Mouse (Mus musculus): ENCODE results near the gene Prdm11. TPM values are rescaled to one million over a fixed set of nuclear protein-coding genes. Genes with fewer than 3 reads are reported as not detected.

Gene Prdm11
- polyA plus RNA-seq, 1 experiment from 2014 or later, result 1.8 TPM

DNA sequence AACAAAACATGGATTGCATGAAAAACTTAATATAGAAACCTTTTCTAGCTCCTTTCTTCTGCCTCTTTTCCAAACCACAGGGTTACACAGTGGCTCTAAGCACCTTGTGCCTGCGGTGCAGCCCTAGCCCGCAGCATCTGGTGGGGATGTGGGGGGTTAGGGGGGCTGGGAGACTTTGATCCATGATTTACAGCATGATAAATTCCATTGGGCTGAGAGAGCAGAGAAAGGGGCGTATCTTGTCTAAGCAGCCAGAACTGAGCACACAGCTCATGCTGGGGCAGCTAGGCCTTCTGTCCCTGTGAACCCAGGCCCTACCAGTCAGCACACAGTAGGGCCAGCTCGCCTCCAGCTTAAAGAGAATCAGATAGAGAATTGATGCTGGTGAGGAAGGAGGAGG lies 40.9 kb downstream of the Prdm11 start:
- WGBS, result 66% methylated on average over 4 of the region's 4 CpGs
- H3K4me3 ChIP-seq (replicated peaks; ENCODE audit: low read length), result no peak overlapping the region
- no peaks in the 10 kb centered on the region for H3K9me3 ChIP-seq (ENCODE audit: control insufficient read depth, low read length)
- ATAC-seq (ENCODE audit: low FRiP score), result no peak
- DNase-seq (ENCODE audit: low spot score), result no peak
- H3K27me3 ChIP-seq (ENCODE audit: control insufficient read depth, insufficient read depth, low read length), result no peaks in the 10 kb centered on the region
- no peak overlapping the region for H3K27ac ChIP-seq
- H3K9ac ChIP-seq, result no peak overlapping the region
- no peaks in the 10 kb centered on the region for H3K4me1 ChIP-seq (replicated peaks; ENCODE audit: control insufficient read depth, insufficient read depth, low read length)
- H3K4me2 ChIP-seq (replicated peaks), result no peak overlapping the region
- H3K36me3 ChIP-seq (replicated peaks; ENCODE audit: control insufficient read depth, insufficient read depth), result peaks cover 6% of the 10 kb centered on the region

DNA sequence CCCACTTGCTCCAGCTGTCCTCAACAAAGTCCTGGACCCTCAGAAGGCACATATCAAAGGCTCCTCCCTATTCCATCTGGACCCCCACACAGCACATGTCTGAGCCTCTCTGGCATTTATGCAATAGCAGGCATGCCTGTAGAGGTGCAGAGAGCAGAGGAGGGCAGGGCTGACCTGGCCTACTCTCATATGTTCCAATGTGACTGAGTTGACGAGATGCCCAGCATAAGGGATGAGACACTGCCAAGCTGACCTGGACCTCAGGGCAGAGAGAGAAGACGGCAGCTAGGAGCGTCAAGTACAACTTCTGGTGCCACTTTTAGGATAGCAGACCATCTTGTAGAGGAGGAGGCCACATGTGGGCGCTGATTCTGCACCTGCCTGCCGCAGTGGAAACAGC lies 54.0 kb downstream of the Prdm11 start:
- no peak for DNase-seq (ENCODE audit: low spot score)
- Histone ChIP-seq H3K27me3 (ENCODE audit: control insufficient read depth, insufficient read depth, low read length) (no peaks in the 10 kb centered on the region), H3K4me1 (replicated peaks; ENCODE audit: control insufficient read depth, insufficient read depth, low read length) (peaks cover 12% of the 10 kb centered on the region), H3K36me3 (replicated peaks; ENCODE audit: control insufficient read depth, insufficient read depth) (peaks cover 15% of the 10 kb centered on the region), H3K9ac (no peak overlapping the region), H3K4me3 (replicated peaks; ENCODE audit: low read length) (no peak overlapping the region), H3K9me3 (ENCODE audit: control insufficient read depth, low read length) (no peaks in the 10 kb centered on the region), H3K4me2 (replicated peaks) (no peak overlapping the region), H3K27ac (no peak overlapping the region)
- no peak for ATAC-seq (ENCODE audit: low FRiP score)
- 98% methylated on average over 5 of the region's 5 CpGs for WGBS

DNA sequence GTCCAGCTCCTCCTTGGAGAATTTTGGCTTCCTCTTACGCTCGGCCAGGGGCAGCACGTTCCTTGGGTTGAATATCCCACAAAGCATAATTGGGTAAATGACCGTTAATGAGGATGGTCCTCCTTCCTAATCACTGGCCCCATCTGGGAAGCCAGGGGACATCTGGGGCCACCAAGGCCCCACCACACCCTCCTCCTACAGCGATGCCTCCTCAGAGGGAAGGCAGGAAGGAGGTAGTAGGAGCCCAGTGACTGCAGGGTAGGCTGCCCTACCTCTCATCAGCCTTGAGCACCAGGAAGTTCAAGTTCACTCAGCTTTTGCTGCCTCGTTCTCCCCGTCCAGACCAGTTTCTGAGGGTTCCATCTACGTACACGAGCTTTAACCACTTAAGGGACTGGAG lies 56.4 kb downstream of the Prdm11 start:
- no peak overlapping the region for H3K4me2 ChIP-seq (replicated peaks)
- no peak for DNase-seq (ENCODE audit: low spot score)
- ATAC-seq (ENCODE audit: low FRiP score), result no peak
- H3K9me3 ChIP-seq (ENCODE audit: control insufficient read depth, low read length), result no peaks in the 10 kb centered on the region
- no peak overlapping the region for H3K4me3 ChIP-seq (replicated peaks; ENCODE audit: low read length)
- peaks cover 12% of the 10 kb centered on the region for H3K4me1 ChIP-seq (replicated peaks; ENCODE audit: control insufficient read depth, insufficient read depth, low read length)
- H3K27ac ChIP-seq, result no peak overlapping the region
- WGBS, result 86% methylated on average over 9 of the region's 9 CpGs
- H3K27me3 ChIP-seq (ENCODE audit: control insufficient read depth, insufficient read depth, low read length), result no peaks in the 10 kb centered on the region
- H3K36me3 ChIP-seq (replicated peaks; ENCODE audit: control insufficient read depth, insufficient read depth), result peaks cover 24% of the 10 kb centered on the region
- H3K9ac ChIP-seq, result no peak overlapping the region

DNA sequence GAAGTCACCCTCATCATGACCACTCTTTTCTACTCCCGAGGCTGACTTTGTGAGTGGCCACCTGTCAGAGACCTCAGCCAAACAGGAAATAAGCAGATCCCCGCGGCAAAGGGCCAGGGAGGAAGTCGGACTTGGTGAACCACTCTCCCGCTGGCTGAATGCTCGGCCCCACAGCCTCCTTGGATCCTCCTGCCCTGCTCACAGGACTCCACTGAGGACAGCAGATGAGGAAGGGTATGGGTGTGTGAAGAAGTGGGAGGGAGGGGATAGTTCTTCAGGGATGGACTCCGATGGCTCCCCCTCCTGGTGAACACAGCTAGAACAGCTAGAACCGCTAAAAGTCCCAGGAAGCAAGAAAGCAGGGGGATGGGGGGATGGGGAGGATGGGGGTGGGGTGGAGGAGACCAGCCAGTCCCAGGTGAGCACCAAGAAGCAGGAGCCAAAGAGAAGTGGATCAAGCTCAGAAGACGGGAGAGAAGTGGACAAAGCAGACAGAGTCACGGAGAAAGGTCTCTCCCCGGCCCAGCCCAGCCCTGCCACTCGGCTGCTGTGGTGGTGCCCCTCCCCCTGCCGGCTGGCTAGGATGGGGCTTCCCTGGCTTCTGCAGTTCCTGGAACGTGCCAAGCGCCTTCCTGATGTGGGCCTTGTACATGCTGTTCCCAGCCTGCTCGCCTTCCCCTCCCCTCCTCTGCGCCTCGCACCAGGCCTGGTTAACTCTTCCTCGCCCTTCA lies 57.9 kb downstream of the Prdm11 start:
- 17% methylated on average over 19 of the region's 19 CpGs for WGBS
- Histone ChIP-seq H3K27me3 (ENCODE audit: control insufficient read depth, insufficient read depth, low read length) (no peaks in the 10 kb centered on the region), H3K4me2 (replicated peaks) (peak overlapping the region; percentile 26), H3K9ac (peak overlapping the region; percentile 16; the same call in 1 of the 2 replicates), H3K27ac (peak overlapping the region; percentile 52; the same call in 1 of the 2 replicates), H3K4me1 (replicated peaks; ENCODE audit: control insufficient read depth, insufficient read depth, low read length) (peaks cover 12% of the 10 kb centered on the region), H3K4me3 (replicated peaks; ENCODE audit: low read length) (no peak overlapping the region), H3K36me3 (replicated peaks; ENCODE audit: control insufficient read depth, insufficient read depth) (peaks cover 22% of the 10 kb centered on the region), H3K9me3 (ENCODE audit: control insufficient read depth, low read length) (no peaks in the 10 kb centered on the region)
- ATAC-seq (ENCODE audit: low FRiP score), result peak; percentile 87
- peak; percentile 67 for DNase-seq (ENCODE audit: low spot score)

DNA sequence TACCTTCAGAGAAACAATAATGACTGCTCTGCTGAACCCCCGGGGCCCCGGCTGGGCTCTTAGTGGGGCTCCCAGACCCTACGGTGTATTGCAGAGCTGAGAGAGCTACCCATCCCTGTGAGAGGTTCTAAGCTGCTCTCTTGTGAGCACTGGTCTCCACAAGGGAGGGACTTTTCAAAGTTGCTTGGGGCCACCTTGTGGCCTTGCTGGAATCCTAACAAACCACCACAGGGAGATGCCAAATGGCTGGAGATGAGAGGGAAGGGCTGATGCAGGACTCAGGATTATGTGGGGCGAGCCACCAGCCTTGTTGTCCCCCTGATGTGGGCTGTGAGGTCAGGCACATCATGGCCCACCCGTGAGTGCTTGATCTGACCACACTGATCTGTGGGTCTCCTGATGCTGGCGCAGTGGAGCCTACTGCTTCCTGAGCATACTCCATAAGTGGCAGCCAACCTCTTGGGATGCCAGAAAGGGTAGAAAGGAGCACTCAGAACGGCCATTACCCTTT lies 58.8 kb downstream of the Prdm11 start:
- ATAC-seq (ENCODE audit: low FRiP score) (no peak), DNase-seq (ENCODE audit: low spot score) (no peak)
- 84% methylated on average over 7 of the region's 7 CpGs for WGBS
- H3K4me3 ChIP-seq (replicated peaks; ENCODE audit: low read length), result no peak overlapping the region
- H3K27ac ChIP-seq, result no peak overlapping the region
- H3K4me2 ChIP-seq (replicated peaks), result no peak overlapping the region
- no peak overlapping the region for H3K9ac ChIP-seq
- no peaks in the 10 kb centered on the region for H3K27me3 ChIP-seq (ENCODE audit: control insufficient read depth, insufficient read depth, low read length)
- peaks cover 12% of the 10 kb centered on the region for H3K4me1 ChIP-seq (replicated peaks; ENCODE audit: control insufficient read depth, insufficient read depth, low read length)
- peaks cover 15% of the 10 kb centered on the region; the same call in 1 of the 2 replicates for H3K36me3 ChIP-seq (replicated peaks; ENCODE audit: control insufficient read depth, insufficient read depth)
- no peaks in the 10 kb centered on the region for H3K9me3 ChIP-seq (ENCODE audit: control insufficient read depth, low read length)

DNA sequence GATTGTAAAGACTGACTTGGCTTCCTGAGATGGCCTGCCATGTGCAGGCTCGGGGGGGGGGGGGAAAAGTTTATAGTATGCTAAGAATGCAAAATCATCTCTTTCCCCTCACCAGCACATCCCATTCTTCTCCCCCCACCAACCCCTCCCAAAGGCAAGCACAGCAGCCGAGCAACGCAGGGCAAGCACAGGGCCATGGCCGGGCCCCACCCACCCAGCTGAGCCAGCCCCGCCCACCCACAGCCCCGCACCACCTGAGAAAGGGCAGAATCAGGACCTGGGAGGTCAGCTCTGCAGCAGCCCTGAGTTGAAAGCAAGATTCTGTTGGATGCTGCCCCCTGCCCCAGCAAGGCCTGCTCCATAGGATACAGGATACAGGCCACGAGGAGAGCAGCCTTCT lies 60.4 kb downstream of the Prdm11 start:
- 56% methylated on average over 7 of the region's 7 CpGs for WGBS

DNA sequence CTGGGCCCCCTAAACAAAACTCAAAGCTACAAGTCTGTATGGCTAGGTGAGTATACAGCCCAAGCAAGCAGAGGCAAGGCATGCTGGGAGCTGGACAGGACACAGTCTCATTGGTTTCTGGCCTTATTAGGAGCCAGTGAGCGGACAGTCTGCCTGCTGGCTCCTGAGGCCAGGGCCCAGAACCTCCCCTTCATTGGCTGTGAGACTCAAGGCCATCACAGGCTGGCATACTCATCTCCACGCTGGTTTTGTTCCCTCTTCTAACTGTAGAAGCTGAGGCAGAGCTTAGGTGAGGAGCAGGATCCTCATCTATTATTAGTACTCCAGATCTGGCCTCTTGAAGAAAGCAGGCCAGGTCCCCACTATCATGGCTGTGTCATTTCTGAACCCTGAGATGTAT lies 60.8 kb downstream of the Prdm11 start:
- Histone ChIP-seq H3K4me1 (replicated peaks; ENCODE audit: control insufficient read depth, insufficient read depth, low read length) (peaks cover 12% of the 10 kb centered on the region), H3K9ac (no peak overlapping the region), H3K27me3 (ENCODE audit: control insufficient read depth, insufficient read depth, low read length) (no peaks in the 10 kb centered on the region), H3K36me3 (replicated peaks; ENCODE audit: control insufficient read depth, insufficient read depth) (peaks cover 14% of the 10 kb centered on the region; the same call in 1 of the 2 replicates), H3K4me3 (replicated peaks; ENCODE audit: low read length) (no peak overlapping the region), H3K4me2 (replicated peaks) (no peak overlapping the region), H3K9me3 (ENCODE audit: control insufficient read depth, low read length) (no peaks in the 10 kb centered on the region), H3K27ac (no peak overlapping the region)
- WGBS, result 88% methylated on average over 2 of the region's 2 CpGs
- ATAC-seq (ENCODE audit: low FRiP score), result no peak
- DNase-seq (ENCODE audit: low spot score), result no peak

More for the DNA sequence above, 60.4 kb downstream of the Prdm11 start:
- H3K9me3 ChIP-seq (ENCODE audit: control insufficient read depth, low read length), result no peaks in the 10 kb centered on the region
- peaks cover 10% of the 10 kb centered on the region; the same call in 1 of the 2 replicates for H3K36me3 ChIP-seq (replicated peaks; ENCODE audit: control insufficient read depth, insufficient read depth)
- no peaks in the 10 kb centered on the region for H3K27me3 ChIP-seq (ENCODE audit: control insufficient read depth, insufficient read depth, low read length)
- H3K27ac ChIP-seq, result no peak overlapping the region
- DNase-seq (ENCODE audit: low spot score) (no peak), ATAC-seq (ENCODE audit: low FRiP score) (no peak)
- H3K9ac ChIP-seq, result no peak overlapping the region
- H3K4me2 ChIP-seq (replicated peaks), result no peak overlapping the region
- H3K4me3 ChIP-seq (replicated peaks; ENCODE audit: low read length), result no peak overlapping the region
- peaks cover 12% of the 10 kb centered on the region for H3K4me1 ChIP-seq (replicated peaks; ENCODE audit: control insufficient read depth, insufficient read depth, low read length)

DNA sequence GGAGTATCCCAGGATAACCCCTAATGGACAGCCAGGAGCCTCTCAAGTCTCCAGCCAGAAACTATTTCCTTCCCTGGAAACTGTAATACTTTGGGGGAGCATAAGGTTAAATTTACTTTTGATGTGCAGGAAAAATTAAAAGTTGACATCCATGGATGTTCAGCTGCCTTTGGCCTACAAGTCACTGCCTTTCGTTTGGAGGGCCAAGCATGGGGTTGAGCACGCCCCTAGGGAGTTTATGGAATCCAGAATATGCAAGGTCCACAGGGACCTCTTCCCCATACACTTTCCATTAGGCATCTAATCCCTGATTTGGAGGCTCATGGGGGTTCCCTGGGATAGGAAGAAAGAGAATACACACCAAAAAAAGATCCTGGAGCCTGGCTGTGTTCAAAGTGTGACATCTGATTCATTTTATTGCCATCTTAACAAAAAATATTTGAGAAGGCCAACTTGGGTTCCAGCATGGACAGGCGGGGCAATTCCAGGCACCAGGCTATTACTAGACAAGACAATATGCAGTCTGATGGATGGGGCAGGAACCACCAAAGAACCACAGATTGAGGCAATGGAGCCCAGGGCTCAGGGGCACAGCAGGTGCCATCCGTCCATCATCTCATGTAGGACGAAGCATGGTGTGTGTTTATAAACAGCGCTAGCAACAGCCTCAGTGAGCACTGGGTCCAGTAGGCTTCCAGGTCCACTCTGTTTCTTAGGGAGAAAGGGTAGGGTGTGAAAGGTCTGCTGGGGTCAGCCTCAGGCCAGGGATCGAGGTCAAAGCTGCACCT lies 61.5 kb downstream of the Prdm11 start:
- H3K9ac ChIP-seq, result no peak overlapping the region
- ATAC-seq (ENCODE audit: low FRiP score) (no peak), DNase-seq (ENCODE audit: low spot score) (no peak)
- H3K4me2 ChIP-seq (replicated peaks), result no peak overlapping the region
- no peaks in the 10 kb centered on the region for H3K9me3 ChIP-seq (ENCODE audit: control insufficient read depth, low read length)
- H3K27me3 ChIP-seq (ENCODE audit: control insufficient read depth, insufficient read depth, low read length), result no peaks in the 10 kb centered on the region
- H3K36me3 ChIP-seq (replicated peaks; ENCODE audit: control insufficient read depth, insufficient read depth), result peaks cover 18% of the 10 kb centered on the region; the same call in 1 of the 2 replicates
- H3K4me1 ChIP-seq (replicated peaks; ENCODE audit: control insufficient read depth, insufficient read depth, low read length), result peaks cover 12% of the 10 kb centered on the region
- 85% methylated on average over 7 of the region's 7 CpGs for WGBS
- H3K27ac ChIP-seq, result no peak overlapping the region
- H3K4me3 ChIP-seq (replicated peaks; ENCODE audit: low read length), result no peak overlapping the region

DNA sequence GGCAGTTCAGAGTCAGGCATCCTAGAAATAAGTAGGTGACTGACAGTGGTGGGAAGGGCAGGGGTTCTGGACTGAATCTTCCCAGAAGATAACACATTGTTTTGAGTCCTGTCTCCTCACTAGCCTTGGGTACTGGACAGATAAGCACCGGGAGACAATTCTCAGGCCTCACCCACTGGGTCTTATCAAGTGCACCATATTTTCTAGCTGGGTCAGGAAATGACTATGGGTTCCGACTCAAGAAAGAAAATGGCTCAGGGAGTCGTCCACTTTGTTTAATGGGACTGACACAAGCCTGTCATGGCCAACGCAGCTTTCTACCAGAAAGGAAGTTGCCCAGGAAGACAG lies 62.7 kb downstream of the Prdm11 start:
- 90% methylated on average over 4 of the region's 4 CpGs for WGBS
- H3K9ac ChIP-seq, result no peak overlapping the region
- ATAC-seq (ENCODE audit: low FRiP score), result no peak
- H3K27ac ChIP-seq, result no peak overlapping the region
- no peaks in the 10 kb centered on the region for H3K27me3 ChIP-seq (ENCODE audit: control insufficient read depth, insufficient read depth, low read length)
- peaks cover 26% of the 10 kb centered on the region for H3K36me3 ChIP-seq (replicated peaks; ENCODE audit: control insufficient read depth, insufficient read depth)
- H3K4me2 ChIP-seq (replicated peaks), result no peak overlapping the region
- H3K4me1 ChIP-seq (replicated peaks; ENCODE audit: control insufficient read depth, insufficient read depth, low read length), result peaks cover 5% of the 10 kb centered on the region
- DNase-seq (ENCODE audit: low spot score), result no peak
- no peaks in the 10 kb centered on the region for H3K9me3 ChIP-seq (ENCODE audit: control insufficient read depth, low read length)
- H3K4me3 ChIP-seq (replicated peaks; ENCODE audit: low read length), result no peak overlapping the region

All from hindbrain, embryonic 14.5 days (tissue).